Mouse (Mus musculus) splenic B cell, adult 2 months (primary cell): ENCODE results near the gene Slc39a12.

Experiments used
- DNase-seq: peaks from one replicate; pipeline ENCODE4 v3.0.0-alpha.2; 2011; ENCODE audit warnings: low read depth, low spot score
- H3K27me3 ChIP-seq: 2 replicates; pipeline ENCODE4 v1.6.1; 2012; ENCODE audit warnings: mild to moderate bottlenecking, low read length, moderate library complexity, mixed read lengths; ENCODE audit not compliant: control insufficient read depth, poor library complexity, insufficient read depth, severe bottlenecking
- H3K36me3 ChIP-seq: 2 replicates; pipeline ENCODE4 v1.6.1; 2012; ENCODE audit warnings: mild to moderate bottlenecking, low read length, moderate library complexity, mixed read lengths; ENCODE audit not compliant: control insufficient read depth, poor library complexity, insufficient read depth, severe bottlenecking

The Slc39a12 gene

DNA sequence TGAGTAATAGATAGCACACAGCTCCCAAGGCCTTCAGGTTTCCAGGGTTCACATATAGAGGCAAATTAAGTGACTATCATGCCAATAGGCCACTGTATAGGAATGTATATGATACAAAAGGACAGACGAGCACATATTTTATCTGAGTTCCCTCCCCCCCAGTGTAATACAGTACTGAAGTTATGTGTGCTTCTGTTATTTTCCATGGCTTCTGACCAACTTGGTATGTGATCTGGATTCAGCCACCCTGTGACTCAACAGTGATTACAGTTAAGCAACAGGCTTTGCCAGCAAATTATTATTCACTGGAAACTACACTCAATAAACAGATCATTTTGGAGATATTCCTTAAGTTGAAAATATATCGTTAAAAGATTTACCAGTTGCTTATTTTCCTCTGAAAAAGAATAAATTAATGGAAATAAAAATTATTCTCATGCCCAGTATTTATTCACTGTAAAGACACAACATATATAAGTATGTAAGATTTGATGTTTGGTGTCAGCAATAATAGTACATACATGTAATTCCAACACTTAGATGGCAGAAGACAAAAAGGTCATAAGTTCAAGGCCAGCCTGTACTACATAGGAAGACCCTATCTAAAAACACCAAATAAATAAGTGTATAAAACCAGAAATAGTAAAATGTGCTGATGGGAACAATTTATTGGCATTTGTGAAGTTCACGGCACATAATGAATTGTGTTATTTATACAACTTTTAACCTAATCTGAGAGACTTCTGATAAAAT lies 146.4 kb downstream of the Slc39a12 start:
- Histone ChIP-seq H3K27me3 (no peaks in the 10 kb centered on the region), H3K36me3 (no peaks in the 10 kb centered on the region)
- no peak for DNase-seq

DNA sequence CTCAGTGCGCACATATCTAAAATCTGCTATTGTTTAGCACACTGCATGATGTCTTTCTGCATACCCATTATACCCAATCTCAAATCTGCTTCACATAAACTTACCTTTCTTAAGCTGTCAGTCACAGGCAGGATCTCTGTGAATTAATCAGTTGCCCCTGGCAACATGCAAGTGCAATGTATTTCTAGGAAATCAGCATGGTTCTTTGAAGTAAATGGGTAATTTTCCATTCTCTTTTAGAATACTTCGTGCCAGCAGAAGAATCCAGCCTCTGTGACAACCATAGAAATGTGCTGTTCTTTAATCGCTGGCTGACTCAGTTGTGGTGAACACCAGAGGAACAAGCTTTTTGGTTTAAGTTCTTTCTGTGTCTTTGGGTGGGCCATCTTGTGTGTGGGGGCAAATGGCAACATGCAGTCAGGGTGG lies 147.1 kb downstream of the Slc39a12 start:
- Histone ChIP-seq H3K36me3 (no peaks in the 10 kb centered on the region), H3K27me3 (no peaks in the 10 kb centered on the region)
- DNase-seq, result no peak

DNA sequence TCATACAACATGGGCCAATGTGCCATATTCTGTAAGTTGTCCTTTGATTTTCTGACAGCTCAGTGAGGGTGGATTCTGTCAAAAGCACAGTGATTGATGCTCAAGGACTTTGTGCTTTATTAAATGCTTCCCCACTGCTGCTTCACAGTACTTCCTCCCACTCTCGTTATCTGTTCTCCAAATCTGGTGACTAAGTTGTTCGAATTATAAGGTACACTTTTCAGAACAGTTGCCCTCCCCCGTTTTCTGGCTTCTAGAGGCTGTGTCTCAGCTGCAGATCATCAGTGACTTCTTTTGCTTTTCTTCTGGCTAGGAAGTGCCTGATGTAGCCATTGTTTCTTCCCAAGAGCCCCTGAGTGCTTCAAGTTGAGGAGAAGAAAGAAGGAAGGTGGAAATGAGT lies 149.7 kb downstream of the Slc39a12 start:
- H3K27me3 ChIP-seq, result no peaks in the 10 kb centered on the region
- no peaks in the 10 kb centered on the region for H3K36me3 ChIP-seq
- no peak for DNase-seq

- DNase-seq, result no peak
- no peaks in the 10 kb centered on the region for H3K36me3 ChIP-seq
- H3K27me3 ChIP-seq, result no peaks in the 10 kb centered on the region
Measured at GRCm38 (mm10) chr2:14543355-14543754, 155.2 kb downstream of the Slc39a12 start.

DNA sequence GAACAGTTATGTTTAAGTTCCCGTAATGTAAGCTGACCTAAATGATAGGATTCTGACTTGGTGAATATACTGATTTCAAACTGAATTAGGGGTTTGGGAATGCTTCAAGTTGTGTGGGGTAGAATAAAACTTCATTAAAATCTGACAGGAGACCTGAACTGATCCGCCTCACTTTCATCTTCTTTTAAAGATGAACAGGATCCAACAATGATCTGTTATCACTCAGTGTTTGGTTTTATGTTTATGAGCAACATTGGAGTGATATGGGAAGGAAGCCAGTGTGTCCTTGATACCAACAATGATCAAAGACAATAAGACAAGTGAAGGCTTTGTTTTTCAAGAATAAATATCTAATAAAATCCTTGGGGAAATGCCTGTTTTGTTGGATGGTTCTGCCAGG lies 155.7 kb downstream of the Slc39a12 start:
- H3K27me3 ChIP-seq, result no peaks in the 10 kb centered on the region
- no peaks in the 10 kb centered on the region for H3K36me3 ChIP-seq
- no peak for DNase-seq
